Mouse (Mus musculus) myocyte (in vitro differentiated cells): ENCODE results near the gene Msi2.

Experiments
- MAX ChIP-seq: IDR thresholded peaks from one replicate; pipeline ENCODE4 v1.6.1; 2011; ENCODE audit warnings: low read depth, mild to moderate bottlenecking, control low read depth
- MYOG ChIP-seq, 3 experiments: IDR thresholded peaks; one replicate each; pipeline ENCODE4 v1.6.1; 2011; ENCODE audit warnings: control low read depth in 2 of 3, low read depth in 2 of 3, mild to moderate bottlenecking in 2 of 3; ENCODE audit not compliant: insufficient read length in 2 of 3, control insufficient read depth in 1 of 3, insufficient read depth in 1 of 3
- POLR2A ChIP-seq: IDR thresholded peaks from one replicate; pipeline ENCODE4 v1.6.1; 2011; ENCODE audit warnings: low read depth, mild to moderate bottlenecking, control low read depth, moderate library complexity; ENCODE audit not compliant: insufficient read length
- USF1 ChIP-seq: IDR thresholded peaks from one replicate; pipeline ENCODE4 v1.6.1; 2011; ENCODE audit warnings: low read depth, mild to moderate bottlenecking, control low read depth, moderate library complexity

DNA sequence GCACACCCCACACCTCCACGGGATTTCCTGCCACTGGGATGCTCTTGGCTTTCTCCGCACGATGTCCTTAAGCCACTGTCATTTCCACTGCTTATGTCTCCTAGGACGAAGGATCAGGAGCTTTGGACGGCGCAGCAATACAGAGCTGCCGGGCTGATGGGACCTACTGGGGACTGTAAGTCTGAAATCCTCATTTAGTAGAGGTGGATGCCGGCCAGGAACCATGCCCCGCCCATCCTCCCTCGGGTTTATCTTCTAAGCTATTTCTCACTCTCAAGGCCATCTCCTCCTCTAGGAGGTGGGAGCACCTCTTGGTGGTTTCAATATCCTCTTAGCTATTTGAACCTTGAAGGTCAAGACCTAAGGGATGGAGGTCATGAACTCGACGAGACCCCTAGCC, 362.3 kb downstream of the Msi2 start:
- no peak for TF ChIP-seq POLR2A
- TF ChIP-seq USF1 = no peak
- TF ChIP-seq MYOG (IDR thresholded peaks at IDR 0.05; ENCODE audit: control insufficient read depth in 1 of 3, insufficient read depth in 1 of 3, insufficient read length in 2 of 3, low read depth in 2 of 3) = no peak
- TF ChIP-seq MAX = no peak
